Mouse (Mus musculus): ENCODE measurements around the gene Tmem121b. TPM values are rescaled to one million over a fixed set of nuclear protein-coding genes. Genes with fewer than 3 reads are reported as not detected.

Tmem121b gene
- 0.14 and 0.17 TPM in 2 replicates for polyA plus RNA-seq (2014; fragmentation: Nextera tagmentation; extraction: Ambion mirVana)

DNA sequence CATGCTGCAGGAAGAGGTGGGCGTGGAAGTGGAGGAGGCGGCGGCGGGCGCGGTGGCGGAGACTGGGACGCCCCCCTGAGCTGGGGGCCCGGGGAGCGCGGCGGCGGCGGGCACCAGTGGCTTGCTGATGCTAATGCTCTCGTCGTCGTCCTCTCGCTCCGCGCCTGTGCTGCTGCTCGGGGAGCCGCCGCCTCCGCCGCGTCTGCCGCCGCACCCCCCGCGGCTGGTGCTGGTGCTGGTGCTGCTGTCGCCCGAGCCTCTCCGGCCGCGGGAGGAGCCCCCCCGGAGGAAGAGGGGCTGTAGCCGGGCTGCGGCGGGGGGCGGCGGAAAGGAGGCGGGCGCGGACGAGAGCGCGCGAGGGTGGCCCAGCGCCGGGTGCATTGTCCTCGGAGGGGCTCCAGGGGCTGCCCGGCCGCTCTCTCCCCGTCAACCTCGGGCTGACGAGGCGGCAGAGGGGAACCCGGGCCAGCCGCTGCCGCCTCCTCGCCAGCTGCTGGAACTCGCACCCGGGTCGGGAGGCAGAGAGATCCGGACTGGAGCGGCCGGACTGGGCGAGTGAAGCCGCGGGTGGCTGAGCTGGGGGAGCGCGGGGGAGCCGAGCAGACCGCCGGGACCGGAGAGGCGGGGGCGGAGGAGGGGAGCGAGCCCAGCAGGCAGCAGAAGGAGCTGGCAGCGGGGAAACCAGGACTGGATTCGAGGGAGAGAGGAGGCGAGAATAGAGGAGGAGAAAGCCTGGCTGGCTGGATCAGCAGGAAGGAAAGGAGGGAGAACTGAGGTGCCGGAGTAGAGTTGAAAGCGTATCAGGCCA, at the start of gene Tmem121b:
Gene Tmem121b, minus strand, starts transcription at position 434 of the 808 bp plus-strand sequence.
- 2% methylated on average over 61 of the region's 84 CpGs for WGBS
- H3K27me3 ChIP-seq (ENCODE audit: control insufficient read depth, insufficient read depth, low read length): peaks cover 16% of the 10 kb centered on the region
- H3K27ac ChIP-seq (ENCODE audit: low read length): no peak within 1 kb of the TSS

DNA sequence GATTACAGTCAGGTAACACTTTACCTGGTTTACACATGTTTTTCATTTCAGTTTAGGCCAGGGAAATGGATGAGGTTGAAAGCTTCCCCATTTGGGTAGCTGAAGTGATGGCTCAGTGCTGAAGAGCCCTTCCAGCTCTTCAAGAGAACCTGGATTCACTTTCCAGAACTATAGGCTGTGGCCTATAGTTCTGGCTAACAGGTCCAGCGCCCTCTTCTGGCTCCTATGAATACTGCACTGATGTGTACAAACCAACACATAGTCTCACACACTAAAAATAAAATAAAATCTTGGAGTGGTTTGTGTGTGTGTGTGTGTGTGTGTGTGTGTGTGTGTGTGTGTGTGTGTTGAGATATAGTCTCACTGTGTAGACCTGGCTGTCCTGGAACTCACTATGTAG, 48.5 kb upstream of the Tmem121b start:
- no peaks in the 10 kb centered on the region for H3K4me1 ChIP-seq (ENCODE audit: control insufficient read depth, insufficient read depth, low read length)
- H3K27ac ChIP-seq (ENCODE audit: low read length): no peak overlapping the region
- no peak for ATAC-seq (ENCODE audit: insufficient number of reproducible peaks, insufficient read depth, low FRiP score, low read depth)
- no peak overlapping the region for H3K4me2 ChIP-seq (replicated peaks; ENCODE audit: low read depth, low read length)
- H3K36me3 ChIP-seq (ENCODE audit: control insufficient read depth, insufficient read depth, low read length): no peaks in the 10 kb centered on the region
- no peaks in the 10 kb centered on the region for H3K9me3 ChIP-seq (ENCODE audit: control insufficient read depth, low read depth, low read length)
- H3K27me3 ChIP-seq (ENCODE audit: control insufficient read depth, insufficient read depth, low read length): no peaks in the 10 kb centered on the region
- H3K4me3 ChIP-seq (ENCODE audit: low read depth, low read length): no peak overlapping the region
- H3K9ac ChIP-seq (replicated peaks; ENCODE audit: low read depth, low read length): no peak overlapping the region
- WGBS: 21% methylated on average over 1 of the region's 1 CpGs

More for the DNA sequence above, at the start of gene Tmem121b:
- Histone ChIP-seq H3K9me3 (ENCODE audit: control insufficient read depth, low read depth, low read length) (no peaks in the 10 kb centered on the region), H3K4me3 (ENCODE audit: low read depth, low read length) (peak within 1 kb of the TSS; percentile 50), H3K4me1 (ENCODE audit: control insufficient read depth, insufficient read depth, low read length) (peaks cover 7% of the 10 kb centered on the region; the same call in 1 of the 2 replicates), H3K4me2 (replicated peaks; ENCODE audit: low read depth, low read length) (peak within 1 kb of the TSS; percentile 91), H3K36me3 (ENCODE audit: control insufficient read depth, insufficient read depth, low read length) (no peaks in the 10 kb centered on the region), H3K9ac (replicated peaks; ENCODE audit: low read depth, low read length) (peak within 1 kb of the TSS; percentile 32; the same call in 1 of the 2 replicates)
- ATAC-seq (ENCODE audit: insufficient number of reproducible peaks, insufficient read depth, low FRiP score, low read depth): peak; percentile 74

DNA sequence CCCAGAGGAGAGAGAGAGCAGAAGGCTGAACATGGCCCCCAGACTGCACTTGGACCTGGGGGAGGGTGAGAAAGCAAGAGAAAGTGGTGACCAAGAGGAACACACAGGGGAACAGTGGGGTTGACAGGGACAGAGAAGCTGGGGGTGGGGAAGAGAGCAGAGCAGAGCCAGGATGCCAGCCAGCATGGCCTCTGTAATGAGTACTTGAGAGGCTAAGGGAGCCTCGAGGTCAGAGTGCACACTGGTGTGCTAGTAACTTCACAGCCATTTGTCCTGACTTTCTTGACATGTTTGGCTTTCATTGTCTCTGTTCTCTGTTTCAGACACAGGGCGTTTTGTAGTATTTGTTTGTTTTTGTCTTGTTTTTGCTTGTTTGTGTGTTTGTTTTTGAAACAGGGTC, 47.8 kb upstream of the Tmem121b start:
- Histone ChIP-seq H3K4me2 (replicated peaks; ENCODE audit: low read depth, low read length) (no peak overlapping the region), H3K9me3 (ENCODE audit: control insufficient read depth, low read depth, low read length) (no peaks in the 10 kb centered on the region), H3K9ac (replicated peaks; ENCODE audit: low read depth, low read length) (no peak overlapping the region), H3K4me3 (ENCODE audit: low read depth, low read length) (no peak overlapping the region), H3K36me3 (ENCODE audit: control insufficient read depth, insufficient read depth, low read length) (no peaks in the 10 kb centered on the region), H3K4me1 (ENCODE audit: control insufficient read depth, insufficient read depth, low read length) (no peaks in the 10 kb centered on the region), H3K27ac (ENCODE audit: low read length) (no peak overlapping the region), H3K27me3 (ENCODE audit: control insufficient read depth, insufficient read depth, low read length) (no peaks in the 10 kb centered on the region)
- WGBS: 24% methylated on average over 2 of the region's 2 CpGs
- no peak for ATAC-seq (ENCODE audit: insufficient number of reproducible peaks, insufficient read depth, low FRiP score, low read depth)

DNA sequence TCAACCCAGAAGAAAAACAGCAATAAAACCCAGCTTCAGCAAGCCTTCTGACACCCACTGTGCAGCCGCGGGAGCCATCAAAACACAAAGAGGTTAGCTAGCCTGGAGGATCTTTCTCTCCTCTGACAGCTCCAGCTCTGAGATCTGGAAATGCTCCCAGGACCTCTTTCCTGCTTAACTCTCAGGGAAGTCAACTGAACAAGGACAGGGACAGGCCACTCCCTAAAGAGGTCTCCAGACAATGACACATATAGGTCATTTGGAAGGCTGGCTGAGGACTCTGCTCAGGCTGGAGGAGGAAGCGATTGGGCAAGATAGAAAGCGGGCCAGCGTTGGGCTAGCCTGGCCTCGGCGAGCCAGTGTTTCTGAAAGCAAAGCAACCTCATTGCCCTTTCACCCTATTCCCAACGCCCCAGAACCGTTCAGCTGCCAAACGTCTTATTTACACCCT, 46.2 kb upstream of the Tmem121b start:
- no peak; the same call in 1 of the 2 replicates for ATAC-seq (ENCODE audit: insufficient number of reproducible peaks, insufficient read depth, low FRiP score, low read depth)
- Histone ChIP-seq H3K4me2 (replicated peaks; ENCODE audit: low read depth, low read length) (no peak overlapping the region), H3K36me3 (ENCODE audit: control insufficient read depth, insufficient read depth, low read length) (no peaks in the 10 kb centered on the region), H3K9me3 (ENCODE audit: control insufficient read depth, low read depth, low read length) (no peaks in the 10 kb centered on the region), H3K9ac (replicated peaks; ENCODE audit: low read depth, low read length) (no peak overlapping the region), H3K27me3 (ENCODE audit: control insufficient read depth, insufficient read depth, low read length) (no peaks in the 10 kb centered on the region), H3K27ac (ENCODE audit: low read length) (no peak overlapping the region), H3K4me1 (ENCODE audit: control insufficient read depth, insufficient read depth, low read length) (no peaks in the 10 kb centered on the region), H3K4me3 (ENCODE audit: low read depth, low read length) (no peak overlapping the region)
- WGBS: 53% methylated on average over 10 of the region's 10 CpGs

DNA sequence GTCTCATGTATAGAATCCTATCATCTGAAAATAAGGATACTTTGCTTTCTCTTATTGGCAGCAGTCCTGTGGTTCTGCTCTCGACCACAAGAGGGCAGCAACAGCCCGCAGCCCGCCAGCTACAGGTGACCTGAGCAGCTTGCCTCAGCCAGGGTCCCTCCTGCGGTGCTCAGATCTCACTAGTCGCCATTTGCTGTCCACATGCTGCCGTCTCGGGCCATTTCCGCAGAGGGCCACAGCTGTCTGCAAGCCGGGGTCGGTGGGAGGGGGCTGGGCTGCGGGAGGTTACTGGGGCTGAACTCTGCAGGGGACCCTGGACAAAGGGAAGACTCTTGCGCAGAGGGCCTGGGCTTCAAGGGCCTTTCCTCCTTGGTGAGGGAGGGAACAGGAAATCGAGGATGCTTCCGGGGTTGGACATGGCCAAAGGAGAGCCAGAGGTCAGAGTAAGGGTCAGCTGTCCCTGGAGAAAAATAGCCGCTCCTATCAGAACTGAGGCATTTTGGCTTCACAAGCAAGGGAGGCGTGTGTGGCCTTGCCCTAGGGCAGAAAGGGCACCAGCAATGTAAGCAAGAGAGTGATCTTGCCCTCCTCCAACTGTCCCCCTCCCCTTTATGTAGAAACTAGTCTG, 45.6 kb upstream of the Tmem121b start:
- Histone ChIP-seq H3K4me1 (ENCODE audit: control insufficient read depth, insufficient read depth, low read length) (no peaks in the 10 kb centered on the region), H3K4me3 (ENCODE audit: low read depth, low read length) (peak overlapping the region; percentile 14; the same call in 1 of the 2 replicates), H3K27ac (ENCODE audit: low read length) (no peak overlapping the region), H3K9me3 (ENCODE audit: control insufficient read depth, low read depth, low read length) (no peaks in the 10 kb centered on the region), H3K4me2 (replicated peaks; ENCODE audit: low read depth, low read length) (peak overlapping the region; percentile 49), H3K36me3 (ENCODE audit: control insufficient read depth, insufficient read depth, low read length) (no peaks in the 10 kb centered on the region), H3K27me3 (ENCODE audit: control insufficient read depth, insufficient read depth, low read length) (no peaks in the 10 kb centered on the region), H3K9ac (replicated peaks; ENCODE audit: low read depth, low read length) (no peak overlapping the region)
- 4% methylated on average over 16 of the region's 16 CpGs for WGBS
- ATAC-seq (ENCODE audit: insufficient number of reproducible peaks, insufficient read depth, low FRiP score, low read depth): peak; percentile 86

DNA sequence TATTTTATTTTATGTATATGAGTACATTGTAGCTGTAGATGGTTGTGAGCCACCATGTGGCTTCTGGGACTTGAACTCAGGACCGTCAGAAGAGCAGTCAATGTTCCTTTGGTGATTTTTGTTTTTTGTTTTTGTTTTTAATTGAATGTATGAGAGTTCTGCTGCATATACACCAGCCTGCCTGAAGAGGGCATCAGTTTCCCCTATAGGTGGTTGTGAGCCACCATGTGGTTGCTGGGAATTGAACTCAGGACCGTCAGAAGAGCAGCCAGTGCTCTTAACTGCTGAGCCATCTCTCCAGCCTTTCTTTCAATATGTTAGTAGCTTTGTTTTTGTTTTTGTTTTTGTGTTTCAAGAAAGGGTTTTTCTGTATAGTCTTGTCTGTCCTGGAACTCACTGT, 42.7 kb upstream of the Tmem121b start:
- Histone ChIP-seq H3K36me3 (ENCODE audit: control insufficient read depth, insufficient read depth, low read length) (no peaks in the 10 kb centered on the region), H3K9ac (replicated peaks; ENCODE audit: low read depth, low read length) (no peak overlapping the region), H3K4me3 (ENCODE audit: low read depth, low read length) (no peak overlapping the region), H3K4me1 (ENCODE audit: control insufficient read depth, insufficient read depth, low read length) (no peaks in the 10 kb centered on the region), H3K4me2 (replicated peaks; ENCODE audit: low read depth, low read length) (no peak overlapping the region), H3K9me3 (ENCODE audit: control insufficient read depth, low read depth, low read length) (no peaks in the 10 kb centered on the region), H3K27ac (ENCODE audit: low read length) (no peak overlapping the region), H3K27me3 (ENCODE audit: control insufficient read depth, insufficient read depth, low read length) (no peaks in the 10 kb centered on the region)
- WGBS: 80% methylated on average over 2 of the region's 2 CpGs
- ATAC-seq (ENCODE audit: insufficient number of reproducible peaks, insufficient read depth, low FRiP score, low read depth): no peak

DNA sequence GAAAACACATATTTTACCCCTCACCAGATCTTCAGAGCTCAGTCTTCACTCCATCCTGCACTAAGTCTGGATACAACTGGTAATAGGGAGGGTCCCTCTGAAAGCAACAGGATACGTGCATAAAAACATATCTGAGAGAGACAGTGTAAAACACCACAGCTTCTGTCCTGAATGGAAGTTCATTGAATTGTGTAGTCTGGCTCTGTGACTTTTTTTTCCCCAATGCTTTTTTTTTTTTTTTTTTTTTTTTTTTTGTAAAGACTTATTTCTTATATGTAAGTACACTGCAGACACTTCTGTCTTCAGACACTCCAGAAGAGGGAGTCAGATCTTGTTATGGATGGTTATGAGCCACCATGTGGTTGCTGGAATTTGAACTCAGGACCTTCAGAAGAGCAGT, 39.0 kb upstream of the Tmem121b start:
- no peak overlapping the region for H3K4me3 ChIP-seq (ENCODE audit: low read depth, low read length)
- H3K9ac ChIP-seq (replicated peaks; ENCODE audit: low read depth, low read length): no peak overlapping the region
- no peak for ATAC-seq (ENCODE audit: insufficient number of reproducible peaks, insufficient read depth, low FRiP score, low read depth)
- 74% methylated on average over 1 of the region's 1 CpGs for WGBS
- no peaks in the 10 kb centered on the region for H3K27me3 ChIP-seq (ENCODE audit: control insufficient read depth, insufficient read depth, low read length)
- H3K36me3 ChIP-seq (ENCODE audit: control insufficient read depth, insufficient read depth, low read length): no peaks in the 10 kb centered on the region
- peaks cover 7% of the 10 kb centered on the region for H3K4me1 ChIP-seq (ENCODE audit: control insufficient read depth, insufficient read depth, low read length)
- no peak overlapping the region for H3K27ac ChIP-seq (ENCODE audit: low read length)
- H3K9me3 ChIP-seq (ENCODE audit: control insufficient read depth, low read depth, low read length): no peaks in the 10 kb centered on the region
- no peak overlapping the region for H3K4me2 ChIP-seq (replicated peaks; ENCODE audit: low read depth, low read length)

DNA sequence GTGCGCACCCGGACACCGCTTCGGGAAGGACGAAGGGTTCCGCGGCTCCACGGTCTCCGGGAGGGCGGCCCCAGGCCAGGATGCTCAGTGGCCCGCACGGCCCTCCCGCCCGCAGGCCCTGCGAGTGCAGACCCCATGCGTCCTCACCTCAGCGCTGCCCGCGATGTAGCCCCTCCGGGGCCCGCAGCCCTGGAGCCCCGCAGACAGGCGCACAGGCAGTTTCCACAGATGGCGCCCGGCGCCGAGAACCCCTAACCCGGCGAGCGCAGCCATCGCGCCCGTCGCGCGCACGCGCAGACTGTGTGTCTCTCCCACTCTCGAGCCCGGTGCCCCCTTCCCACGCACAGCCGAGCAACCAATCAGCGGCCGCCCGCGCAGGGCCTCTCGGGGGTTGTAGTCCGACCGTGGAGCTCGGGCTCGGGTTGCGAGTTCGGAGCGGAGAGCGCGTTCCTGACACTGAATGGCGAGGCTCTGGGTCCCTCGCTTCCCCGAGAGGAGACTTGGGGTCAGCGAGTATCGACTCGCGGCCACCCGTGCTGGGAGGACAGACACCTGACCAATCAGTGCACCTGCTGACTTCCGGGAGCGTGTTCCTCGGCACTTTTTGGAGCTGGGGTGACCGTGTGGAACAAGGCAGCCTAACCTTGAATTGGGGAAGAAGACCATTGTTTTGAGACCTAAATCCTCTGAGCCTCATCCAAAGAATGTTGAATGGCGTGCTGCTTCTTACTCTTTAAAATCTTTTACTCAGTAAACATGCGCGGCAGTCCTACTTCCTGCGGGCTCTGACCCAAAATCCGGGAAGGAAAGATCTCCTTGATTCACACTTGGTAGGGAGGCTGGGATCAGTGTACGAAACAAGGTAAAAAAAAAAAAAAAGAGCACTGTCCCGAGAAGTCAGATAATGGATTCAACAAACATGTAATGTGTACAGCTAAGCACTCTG, 37.7 kb upstream of the Tmem121b start, which contains the start of gene Hdhd5:
Gene Hdhd5, minus strand, starts transcription at position 300 of the 946 bp plus-strand sequence.
- no peaks in the 10 kb centered on the region for H3K9me3 ChIP-seq (ENCODE audit: control insufficient read depth, low read depth, low read length)
- WGBS: under 1% methylated on average over 75 of the region's 75 CpGs
- H3K9ac ChIP-seq (replicated peaks; ENCODE audit: low read depth, low read length): peak within 1 kb of the TSS; percentile 66
- H3K4me2 ChIP-seq (replicated peaks; ENCODE audit: low read depth, low read length): peak within 1 kb of the TSS; percentile 73
- no peaks in the 10 kb centered on the region for H3K36me3 ChIP-seq (ENCODE audit: control insufficient read depth, insufficient read depth, low read length)
- peak within 1 kb of the TSS; percentile 83 for H3K4me3 ChIP-seq (ENCODE audit: low read depth, low read length)
- no peak within 1 kb of the TSS for H3K27ac ChIP-seq (ENCODE audit: low read length)
- peaks cover 7% of the 10 kb centered on the region for H3K4me1 ChIP-seq (ENCODE audit: control insufficient read depth, insufficient read depth, low read length)
- H3K27me3 ChIP-seq (ENCODE audit: control insufficient read depth, insufficient read depth, low read length): no peaks in the 10 kb centered on the region
- ATAC-seq (ENCODE audit: insufficient number of reproducible peaks, insufficient read depth, low FRiP score, low read depth): peak; percentile 98
